Mouse (Mus musculus) kidney, adult 8-10 months (tissue): Measurements from ENCODE around the gene BC048562.

ENCODE experiments used
- DNase-seq, 2 experiments: peaks; one replicate each; pipeline ENCODE4 v3.0.0; 2022

The BC048562 gene

DNA sequence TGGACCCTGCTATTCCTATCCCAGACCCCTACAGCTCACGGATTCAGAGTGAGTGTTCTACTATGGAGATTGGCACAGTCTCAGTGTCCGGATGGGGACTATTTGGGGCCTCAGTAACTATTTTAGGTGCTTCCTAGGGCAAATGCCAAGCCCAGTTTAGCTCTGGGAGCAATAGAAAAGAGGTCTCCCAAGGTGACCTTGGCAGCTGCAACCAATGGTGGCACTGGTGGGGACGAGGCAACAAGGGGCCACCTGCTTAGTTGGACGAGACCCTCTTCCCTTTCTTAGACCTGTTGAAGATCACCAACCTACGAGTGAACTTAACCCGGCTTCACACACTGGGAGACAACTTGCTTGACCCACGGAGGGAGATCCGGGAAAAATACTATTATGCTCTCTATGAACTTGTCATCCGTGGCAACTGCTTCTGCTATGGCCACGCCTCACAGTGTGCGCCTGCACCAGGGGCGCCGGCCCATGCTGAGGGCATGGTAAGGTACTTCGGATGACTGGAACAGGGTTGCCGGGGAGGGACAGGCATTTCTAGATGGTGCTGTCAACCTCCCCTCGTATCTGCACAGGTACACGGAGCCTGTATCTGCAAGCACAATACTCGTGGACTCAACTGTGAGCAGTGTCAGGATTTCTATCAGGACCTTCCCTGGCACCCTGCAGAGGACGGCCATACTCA is 45.4 kb downstream of the BC048562 start:
- DNase-seq, result no peak

DNA sequence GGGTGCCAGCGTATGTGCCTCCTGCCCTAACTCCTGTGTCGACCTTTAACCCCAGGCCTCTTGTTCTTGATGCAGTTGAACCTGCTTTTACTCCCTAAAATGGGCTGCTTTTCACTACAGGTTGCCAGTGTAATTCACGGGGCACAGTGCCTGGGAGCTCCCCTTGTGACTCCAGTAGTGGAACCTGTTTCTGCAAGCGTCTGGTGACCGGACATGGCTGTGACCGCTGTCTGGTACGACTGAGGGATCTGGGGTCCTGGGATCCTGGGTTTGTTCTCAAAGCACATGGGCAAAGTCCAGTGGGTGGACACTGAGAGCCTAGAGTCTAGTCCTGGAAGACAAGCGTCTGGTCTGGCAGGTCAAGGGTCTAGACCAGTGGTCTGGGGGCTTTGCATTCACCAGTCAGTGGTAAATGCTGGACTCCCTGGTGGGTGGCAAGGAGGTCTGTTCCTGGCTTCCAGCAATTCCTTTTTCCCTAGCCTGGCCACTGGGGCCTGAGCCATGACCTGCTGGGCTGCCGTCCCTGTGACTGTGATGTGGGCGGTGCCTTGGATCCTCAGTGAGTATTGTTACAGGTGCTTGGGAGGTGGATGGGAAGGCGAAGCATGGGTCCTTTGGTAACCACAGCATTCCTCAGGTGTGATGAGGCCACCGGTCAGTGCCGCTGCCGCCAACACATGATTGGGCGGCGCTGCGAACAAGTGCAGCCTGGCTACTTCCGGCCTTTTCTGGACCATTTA is 46.9 kb downstream of the BC048562 start:
- no peak for DNase-seq

- DNase-seq, result no peak
These were observed 47.7 kb downstream of the BC048562 start for GRCm38 (mm10) chr9:108484021-108484420.

- DNase-seq, result no peak
These were observed 49.1 kb downstream of the BC048562 start for GRCm38 (mm10) chr9:108485301-108485875.

GRCm38 (mm10) chr9:108486973-108487530 is 50.8 kb downstream of the BC048562 start:
- DNase-seq, result no peak

DNA sequence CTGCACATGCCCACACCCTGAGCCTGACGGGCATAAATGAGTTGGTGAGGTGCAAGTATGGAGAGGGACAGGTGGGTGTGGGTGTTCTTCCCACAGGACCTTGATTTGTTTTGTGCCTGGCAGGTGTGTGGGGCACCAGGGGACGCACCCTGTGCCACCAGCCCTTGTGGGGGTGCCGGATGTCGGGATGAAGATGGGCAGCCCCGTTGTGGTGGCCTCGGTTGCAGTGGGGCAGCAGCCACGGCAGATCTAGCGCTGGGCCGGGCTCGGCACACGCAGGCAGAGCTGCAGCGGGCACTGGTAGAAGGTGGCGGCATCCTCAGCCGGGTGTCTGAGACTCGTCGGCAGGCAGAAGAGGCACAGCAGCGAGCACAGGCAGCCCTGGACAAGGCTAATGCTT is 52.1 kb downstream of the BC048562 start:
- DNase-seq, result no peak

GRCm38 (mm10) chr9:108489215-108489614 is 52.9 kb downstream of the BC048562 start:
- DNase-seq, result no peak

GRCm38 (mm10) chr9:108489702-108490558 is 53.6 kb downstream of the BC048562 start:
- no peak for DNase-seq

- DNase-seq, result peak; percentile 96 to 98
These were observed 54.4 kb downstream of the BC048562 start, which contains the start of gene Usp19 for GRCm38 (mm10) chr9:108490559-108491285. Gene Usp19 (plus strand): TSS chr9:108490602.

- DNase-seq, result no peak
These were observed 55.0 kb downstream of the BC048562 start for GRCm38 (mm10) chr9:108491286-108491580.

- DNase-seq, result peak in 1 of 2 experiments; percentile 37
These were observed 55.9 kb downstream of the BC048562 start for GRCm38 (mm10) chr9:108492043-108492750.

DNA sequence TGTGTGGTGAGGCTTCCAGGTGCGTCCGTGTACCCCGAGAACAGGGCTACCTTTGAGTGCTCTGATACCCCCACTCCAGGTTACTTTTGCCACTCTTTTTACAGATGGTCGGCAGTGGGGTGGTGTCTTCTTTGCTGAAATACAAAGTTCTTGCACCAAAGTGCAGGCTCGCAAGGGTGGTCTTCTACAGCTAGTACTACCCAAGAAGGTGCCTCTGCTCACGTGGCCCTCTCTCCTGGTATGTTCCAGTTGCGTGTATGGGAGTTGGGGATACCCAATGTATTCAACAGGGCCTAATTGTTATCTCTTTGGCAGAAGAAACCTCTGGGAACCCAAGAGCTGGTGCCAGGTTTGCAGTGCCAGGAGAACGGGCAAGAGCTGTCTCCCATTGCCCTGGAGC is 57.0 kb downstream of the BC048562 start:
- DNase-seq, result no peak

GRCm38 (mm10) chr9:108494146-108494825 is 58.0 kb downstream of the BC048562 start:
- DNase-seq, result no peak

- no peak for DNase-seq
These were observed 58.6 kb downstream of the BC048562 start for GRCm38 (mm10) chr9:108494905-108495304.
